Mouse (Mus musculus) intestine, postnatal 0 days (tissue): ENCODE results near the gene Gatc. TPM values are rescaled to one million over a fixed set of nuclear protein-coding genes. Genes with fewer than 3 reads are reported as not detected.
"Not testable (repeated sequence)": the region's sequence is repeated elsewhere in the genome, so short reads cannot be mapped to it uniquely, and the experiment has no call there.

Experiments
- ATAC-seq: fragments of 200-750 bp; cut with Nextera tagmentation; 2 replicates; pipeline ENCODE4 v1.8.0; 2017; ENCODE audit warnings: mild to moderate bottlenecking, moderate TSS enrichment, moderate library complexity
- H3K27ac ChIP-seq: fragments of 300-500 bp; sonication (generic); 2 replicates; pipeline ENCODE4 v1.5.1; 2014; ENCODE audit warnings: mild to moderate bottlenecking, low read depth, low read length, moderate library complexity
- H3K27me3 ChIP-seq: fragments of 300-500 bp; sonication (generic); replicated peaks from 2 replicates; pipeline ENCODE4 v1.6.1; 2014; ENCODE audit warnings: low read length, mixed read lengths; ENCODE audit not compliant: control insufficient read depth, insufficient read depth
- H3K36me3 ChIP-seq: fragments of 300-500 bp; sonication (generic); 2 replicates; pipeline ENCODE4 v1.6.1; 2014; ENCODE audit warnings: mild to moderate bottlenecking, moderate library complexity; ENCODE audit not compliant: control insufficient read depth, insufficient read depth
- H3K4me1 ChIP-seq: fragments of 300-500 bp; sonication (generic); replicated peaks from 2 replicates; pipeline ENCODE4 v1.6.1; 2014; ENCODE audit warnings: antibody characterized with exemption, low read length, mixed read lengths; ENCODE audit not compliant: control insufficient read depth, insufficient read depth
- H3K4me2 ChIP-seq: fragments of 300-500 bp; sonication (generic); replicated peaks from 2 replicates; pipeline ENCODE4 v1.6.1; 2014; ENCODE audit warnings: low read depth, mild to moderate bottlenecking, moderate library complexity
- H3K4me3 ChIP-seq: fragments of 300-500 bp; sonication (generic); 2 replicates; pipeline ENCODE4 v1.5.1; 2014; ENCODE audit warnings: low read depth, low read length
- H3K9ac ChIP-seq: fragments of 300-500 bp; sonication (generic); 2 replicates; pipeline ENCODE4 v1.6.1; 2014; ENCODE audit warnings: mild to moderate bottlenecking, low read depth, low read length
- H3K9me3 ChIP-seq: fragments of 300-500 bp; sonication (generic); 2 replicates; pipeline ENCODE4 v1.6.1; 2016; ENCODE audit warnings: mixed run types; ENCODE audit not compliant: control insufficient read depth
- CTCF ChIP-seq: sonication (generic); IDR thresholded peaks from 2 replicates; pipeline ENCODE4 v1.5.1; 2016; ENCODE audit warnings: low read depth, mild to moderate bottlenecking, control low read depth, antibody characterized with exemption, moderate library complexity
- WGBS: fragments of 180-500 bp; shearing (Covaris S2); extraction: QIAGEN DNeasy Blood & Tissue Kit; methylation state at CpG from one replicate; pipeline ENCODE4 v1.1.7; 2014; 5-methylcytosine and 5-hydroxymethylcytosine counted together
- polyA plus RNA-seq: library from polyadenylated mRNA; unstranded; fragments of >200 nt; fragmentation: Nextera tagmentation; extraction: Ambion mirVana; gene quantifications from 2 replicates; pipeline ENCODE4 v1.2.1, GENCODE M21; 2015

Gatc gene
- polyA plus RNA-seq, result 12.9 and 15.2 TPM in 2 replicates

DNA sequence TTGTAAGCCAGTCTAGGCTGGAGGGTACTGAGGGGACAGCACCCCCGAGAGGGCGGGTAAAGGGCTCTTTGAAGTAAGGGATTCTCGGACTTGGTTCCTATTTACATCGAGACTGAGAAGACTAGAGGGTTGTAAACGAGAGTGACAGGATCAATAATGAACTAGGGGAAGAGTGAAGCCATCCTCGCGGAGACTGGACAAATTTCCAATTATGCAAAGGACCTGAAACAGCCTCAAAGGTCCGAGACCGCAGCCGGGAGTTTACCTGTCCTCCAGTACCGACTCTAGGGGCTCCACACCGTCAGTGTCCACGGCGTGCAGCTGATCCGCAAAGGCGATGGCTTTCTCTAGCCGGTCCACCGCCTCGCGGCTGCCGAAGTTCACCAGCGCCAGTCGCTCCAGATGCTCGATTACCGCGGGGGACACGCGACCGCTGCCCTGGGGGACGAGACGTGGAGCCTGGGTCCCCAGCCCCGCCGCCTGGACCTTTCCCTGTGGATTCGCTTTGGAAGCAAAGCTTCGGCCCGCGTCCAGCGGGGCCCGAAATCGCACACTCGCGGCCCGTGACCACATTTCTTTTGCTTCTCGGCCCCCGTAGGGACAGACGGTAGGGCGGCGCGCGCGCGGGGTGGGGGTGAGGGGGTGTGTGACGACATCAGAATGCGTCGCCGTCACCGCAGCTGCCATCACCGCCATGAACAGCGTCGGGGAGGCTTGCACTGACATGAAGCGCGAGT is at the start of gene Gatc, which contains the start of gene Triap1:
Gene Gatc (minus strand): TSS at position 602 of the 737 bp plus-strand sequence.
Gene Triap1 (plus strand): TSS at position 649 of the 737 bp plus-strand sequence.
- Histone ChIP-seq H3K27ac (peak within 1 kb of the TSS; percentile 74), H3K4me3 (peak within 1 kb of the TSS; percentile 95), H3K4me1 (0 out of 2 replicates have a peak, but pooled peaks cover 6% of the 10 kb centered on the region), H3K4me2 (peak within 1 kb of the TSS; percentile 83), H3K27me3 (no peaks in the 10 kb centered on the region), H3K9ac (peak within 1 kb of the TSS; percentile 91), H3K9me3 (no peaks in the 10 kb centered on the region), H3K36me3 (peaks cover 35% of the 10 kb centered on the region)
- WGBS, result under 1% methylated on average over 62 of the region's 62 CpGs
- peak; percentile 92 for ATAC-seq
- peak; percentile 17; the same call in 1 of the 2 replicates for TF ChIP-seq CTCF

DNA sequence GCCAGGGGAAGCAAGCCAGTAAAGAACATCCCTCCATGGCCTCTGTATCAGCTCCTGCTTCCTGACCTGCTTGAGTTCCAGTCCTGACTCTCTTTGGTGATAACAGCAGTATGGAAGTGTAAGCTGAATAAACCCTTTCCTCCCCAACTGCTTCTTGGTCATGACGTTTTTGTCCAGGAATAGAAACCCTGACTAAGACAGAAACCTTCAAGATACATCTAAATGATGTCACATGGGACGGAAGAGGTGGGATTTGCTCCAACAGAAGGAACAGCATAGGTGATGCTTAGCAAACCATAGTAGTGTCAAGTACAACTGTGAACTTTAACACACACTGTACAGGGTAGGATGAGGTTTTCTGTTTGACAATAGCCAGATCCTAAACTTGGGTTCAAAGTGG is 37.9 kb upstream of the Gatc start:
- H3K9ac ChIP-seq, H3K4me1 ChIP-seq, ATAC-seq, H3K4me3 ChIP-seq, H3K4me2 ChIP-seq, H3K36me3 ChIP-seq, H3K27ac ChIP-seq, H3K9me3 ChIP-seq, H3K27me3 ChIP-seq: not testable (repeated sequence)
- 75% methylated on average over 2 of the region's 2 CpGs for WGBS

DNA sequence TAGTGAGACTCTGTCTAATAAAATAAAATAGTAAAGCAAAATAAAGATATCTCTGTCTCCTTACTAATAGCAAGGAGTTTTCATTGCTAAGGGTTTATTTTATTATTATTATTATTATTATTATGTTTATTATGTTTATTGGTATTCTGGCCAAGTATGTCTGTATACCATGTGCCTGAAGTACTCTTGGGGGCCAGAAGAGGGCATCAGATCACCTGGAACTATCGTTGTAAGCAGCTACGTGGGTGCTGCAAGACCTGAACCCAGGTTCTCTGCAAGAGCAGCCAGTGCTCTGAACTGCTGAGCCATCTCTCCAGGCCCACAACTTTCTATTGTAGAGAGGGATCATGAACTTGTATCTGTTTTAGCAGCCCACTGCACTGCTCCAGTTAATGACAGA is 34.5 kb upstream of the Gatc start:
- no peak overlapping the region for H3K9ac ChIP-seq
- peak; percentile 39 for TF ChIP-seq CTCF
- ATAC-seq, result no peak
- no peaks in the 10 kb centered on the region for H3K4me1 ChIP-seq
- no peak overlapping the region for H3K27ac ChIP-seq
- H3K27me3 ChIP-seq, result no peaks in the 10 kb centered on the region; the same call in 1 of the 2 replicates
- no peaks in the 10 kb centered on the region for H3K36me3 ChIP-seq
- WGBS, result 82% methylated on average over 2 of the region's 2 CpGs
- no peaks in the 10 kb centered on the region for H3K9me3 ChIP-seq
- H3K4me2 ChIP-seq, result no peak overlapping the region
- H3K4me3 ChIP-seq, result no peak overlapping the region

DNA sequence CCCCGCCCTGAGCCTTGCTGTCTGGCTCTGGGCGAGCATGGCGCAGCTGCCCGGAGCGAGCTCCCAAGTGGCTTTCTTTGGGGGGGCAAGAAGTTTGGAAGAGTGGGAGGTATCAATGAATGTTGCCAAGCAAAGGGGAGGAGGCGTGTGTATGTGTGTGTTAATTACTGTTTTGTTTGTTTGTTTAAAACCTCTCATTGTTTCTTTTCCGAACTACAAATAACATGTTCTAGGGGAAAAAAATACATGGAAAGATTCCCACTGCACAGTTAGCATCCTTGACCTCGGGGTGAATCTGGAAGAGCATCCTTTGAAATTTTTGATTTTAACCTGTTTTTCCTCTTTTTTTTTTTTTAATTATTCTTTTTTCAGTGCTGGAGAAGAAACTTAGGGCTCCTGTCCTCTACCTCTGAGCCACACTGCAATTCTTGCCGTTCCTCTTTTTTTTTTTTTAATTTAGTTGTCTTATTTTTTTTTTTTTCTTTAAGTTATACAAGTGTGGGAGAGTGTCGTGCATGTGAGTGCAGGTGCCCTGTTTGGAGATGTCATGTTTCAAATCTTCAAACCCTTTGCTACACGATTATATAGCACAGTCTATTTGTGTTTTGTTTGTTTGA is 33.3 kb upstream of the Gatc start:
- Histone ChIP-seq H3K36me3 (no peaks in the 10 kb centered on the region), H3K9me3 (no peaks in the 10 kb centered on the region), H3K4me1 (no peaks in the 10 kb centered on the region), H3K4me2 (peak overlapping the region; percentile 37; the same call in 1 of the 2 replicates), H3K4me3 (no peak overlapping the region), H3K9ac (no peak overlapping the region), H3K27ac (no peak overlapping the region), H3K27me3 (no peaks in the 10 kb centered on the region; the same call in 1 of the 2 replicates)
- 35% methylated on average over 11 of the region's 11 CpGs for WGBS
- ATAC-seq, result no peak
- no peak for TF ChIP-seq CTCF

DNA sequence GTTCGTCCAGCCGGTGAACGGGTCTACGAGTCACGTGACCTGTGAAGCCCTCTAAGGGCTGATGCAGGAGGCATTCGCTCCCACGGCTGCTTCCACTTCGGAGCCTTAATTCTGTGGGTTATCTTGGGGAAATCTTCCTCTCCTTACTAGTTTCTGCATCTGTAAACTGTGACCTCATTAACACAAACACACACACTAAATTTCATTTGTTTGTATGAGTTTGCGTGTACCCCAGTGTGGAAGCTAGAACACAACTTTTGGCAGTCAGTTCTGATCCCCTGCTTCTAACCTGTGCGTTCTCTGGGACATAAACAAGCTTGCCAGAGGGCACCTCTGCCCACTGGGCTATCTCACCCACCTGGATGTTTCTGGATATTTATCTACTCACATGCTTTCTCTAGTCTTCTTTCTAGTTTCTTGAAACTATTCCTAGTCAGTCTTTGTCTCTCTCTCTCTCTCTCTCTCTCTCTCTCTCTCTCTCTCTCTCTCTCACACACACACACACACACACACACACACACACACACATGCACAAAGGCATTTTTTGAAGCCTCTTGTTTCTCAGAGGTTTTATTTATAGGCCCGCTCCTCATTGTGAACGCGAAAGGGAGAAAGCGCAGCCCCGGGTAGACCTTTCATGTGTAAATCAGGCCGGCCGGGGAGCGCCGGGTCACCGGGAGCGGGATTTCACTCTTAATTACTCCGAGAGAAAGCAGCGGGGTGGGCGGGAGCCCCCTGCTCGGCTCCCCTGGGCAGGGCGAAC is 32.6 kb upstream of the Gatc start:
- Histone ChIP-seq H3K4me1 (no peaks in the 10 kb centered on the region), H3K9me3 (no peaks in the 10 kb centered on the region), H3K9ac (no peak overlapping the region), H3K27me3 (no peaks in the 10 kb centered on the region; the same call in 1 of the 2 replicates), H3K27ac (no peak overlapping the region), H3K36me3 (no peaks in the 10 kb centered on the region), H3K4me3 (no peak overlapping the region), H3K4me2 (peak overlapping the region; percentile 37; the same call in 1 of the 2 replicates)
- ATAC-seq, result no peak
- 33% methylated on average over 26 of the region's 26 CpGs for WGBS
- no peak for TF ChIP-seq CTCF

DNA sequence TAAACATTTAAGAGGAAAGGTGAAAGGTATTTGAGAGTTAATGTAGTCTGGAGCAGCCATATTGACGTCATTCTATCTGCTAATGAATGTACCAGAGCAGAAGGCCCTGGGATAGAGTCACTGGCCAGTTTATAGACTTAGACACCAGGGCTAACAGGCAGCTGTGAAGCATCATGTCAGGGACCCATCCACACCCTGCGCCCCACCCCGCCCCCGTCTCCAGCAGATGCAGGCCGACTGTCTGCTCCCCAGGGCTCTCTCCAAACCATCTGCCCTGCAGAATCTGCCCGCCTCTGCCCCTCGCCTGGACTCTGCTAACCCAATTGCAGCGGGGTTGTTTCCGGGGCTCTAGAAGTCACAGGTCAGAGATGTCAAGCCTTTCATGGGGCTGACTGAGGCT is 30.8 kb upstream of the Gatc start:
- 58% methylated on average over 9 of the region's 9 CpGs for WGBS
- H3K4me1 ChIP-seq, result no peaks in the 10 kb centered on the region
- no peak for TF ChIP-seq CTCF
- no peak for ATAC-seq
- no peak overlapping the region for H3K9ac ChIP-seq
- no peaks in the 10 kb centered on the region; the same call in 1 of the 2 replicates for H3K27me3 ChIP-seq
- H3K9me3 ChIP-seq, result no peaks in the 10 kb centered on the region
- H3K4me3 ChIP-seq, result no peak overlapping the region
- H3K36me3 ChIP-seq, result no peaks in the 10 kb centered on the region
- H3K27ac ChIP-seq, result no peak overlapping the region
- no peak overlapping the region for H3K4me2 ChIP-seq
